Mouse (Mus musculus): ENCODE results near the gene Il11.
A peak's percentile ranks its signal among the peaks of the same experiment; 100 is the strongest.
"Not testable (repeated sequence)": the region's sequence is repeated elsewhere in the genome, so short reads cannot be mapped to it uniquely, and the experiment has no call there.

Il11 gene

DNA sequence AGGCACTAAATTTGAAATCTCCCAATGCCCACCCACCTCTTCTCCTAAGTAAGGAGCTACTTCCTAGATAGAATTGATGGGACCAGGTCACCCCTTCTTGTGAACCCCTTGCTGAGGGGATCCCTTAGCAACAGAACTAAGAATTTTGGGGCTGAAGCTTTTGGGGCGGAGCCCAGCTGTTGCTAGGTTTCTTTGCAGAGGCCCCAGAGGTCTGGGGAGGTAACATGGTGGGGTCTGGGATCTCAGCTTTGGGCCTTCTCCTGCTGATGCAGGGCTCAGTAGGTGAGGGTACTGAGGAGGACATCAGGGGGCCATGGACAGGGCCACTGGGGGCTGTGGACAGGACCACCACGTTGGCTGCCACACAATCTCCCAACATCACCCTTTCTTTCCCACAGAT lies at the start of gene Il11, which contains the start of gene Tmem190:
Gene Il11 (minus strand): TSS at position 101 of the 400 bp plus-strand sequence.
Gene Tmem190 (plus strand): TSS at position 179 of the 400 bp plus-strand sequence.
- no peak for DNase-seq (ENCODE audit: low spot score in 2 of 2)

DNA sequence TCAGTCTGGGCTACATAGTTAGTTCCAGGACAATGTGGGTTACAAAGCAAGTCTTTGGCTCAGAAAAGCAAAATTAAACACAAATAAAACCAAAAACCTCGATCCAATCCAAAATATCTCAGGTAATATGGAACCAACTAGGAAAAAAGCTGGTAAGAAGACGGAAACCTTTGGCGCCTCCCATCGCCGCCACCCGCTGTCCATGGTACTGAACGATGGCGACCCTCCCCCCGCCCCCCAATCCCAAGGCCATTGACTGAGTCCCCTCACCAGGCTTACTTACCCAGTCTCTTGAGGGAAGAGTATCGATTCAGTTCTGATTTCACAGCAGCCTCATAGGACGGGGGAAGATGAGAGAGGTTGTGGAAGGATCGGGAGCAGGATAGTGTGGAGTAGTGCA lies 47.8 kb upstream of the Il11 start:
- DNase-seq (ENCODE audit: low spot score in 2 of 2): no peak

DNA sequence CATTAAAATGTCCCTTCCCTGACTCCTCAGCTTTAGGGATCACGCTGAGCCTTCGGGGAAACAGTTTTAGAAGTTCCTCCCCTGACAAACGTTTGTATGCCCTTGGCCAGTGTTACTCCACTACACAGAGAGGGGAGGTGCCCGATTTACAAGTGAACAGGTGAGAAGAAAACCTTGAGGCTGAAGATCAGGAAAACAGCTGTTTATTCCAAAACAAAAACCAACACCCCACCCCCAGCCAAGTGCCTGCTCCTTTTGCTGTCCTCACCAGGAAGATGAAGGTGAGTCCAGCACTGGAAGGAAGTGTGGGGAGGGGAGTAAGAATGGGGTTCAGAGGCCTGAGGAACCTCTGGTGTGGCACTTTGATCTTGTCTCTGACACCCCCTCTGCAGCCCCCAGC lies 42.7 kb upstream of the Il11 start:
- DNase-seq (ENCODE audit: low spot score in 2 of 2): no peak

DNA sequence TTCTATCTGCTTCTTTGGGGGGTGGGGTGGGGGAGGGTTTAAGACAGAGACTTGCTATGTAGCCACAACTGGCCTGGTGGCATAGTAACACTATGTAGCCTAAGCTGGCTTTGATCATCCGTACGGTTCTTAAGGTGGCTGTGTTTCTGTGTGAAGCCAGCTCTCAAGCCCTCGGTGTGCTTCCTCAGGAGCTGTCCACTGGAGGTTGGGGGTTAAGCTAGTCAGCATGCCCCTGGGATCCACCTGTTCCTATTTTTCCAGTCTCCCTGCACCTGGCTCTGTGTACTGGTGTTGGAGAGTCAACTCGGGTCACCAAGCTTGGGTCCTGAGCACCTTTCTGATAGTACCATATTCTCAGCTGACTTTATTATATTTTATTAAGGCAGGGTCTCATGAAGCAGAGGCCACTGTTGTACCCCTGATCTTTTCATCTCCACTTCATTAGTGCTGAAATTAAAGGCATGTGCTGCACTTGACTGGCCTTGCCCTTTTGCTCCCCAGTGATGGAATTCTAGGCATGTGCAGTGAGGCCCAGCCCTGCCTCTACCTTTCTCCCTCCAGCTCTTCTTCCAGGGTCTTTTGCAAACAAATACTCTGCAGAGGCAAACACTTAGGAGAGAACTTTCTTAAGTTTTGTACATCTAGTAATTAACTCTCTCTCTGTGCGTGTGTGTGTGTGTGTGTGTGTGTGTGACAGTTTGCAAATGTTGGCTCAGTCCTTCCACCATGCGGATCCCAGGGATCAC lies 39.7 kb upstream of the Il11 start:
- no peak for DNase-seq (ENCODE audit: low spot score in 2 of 2)

DNA sequence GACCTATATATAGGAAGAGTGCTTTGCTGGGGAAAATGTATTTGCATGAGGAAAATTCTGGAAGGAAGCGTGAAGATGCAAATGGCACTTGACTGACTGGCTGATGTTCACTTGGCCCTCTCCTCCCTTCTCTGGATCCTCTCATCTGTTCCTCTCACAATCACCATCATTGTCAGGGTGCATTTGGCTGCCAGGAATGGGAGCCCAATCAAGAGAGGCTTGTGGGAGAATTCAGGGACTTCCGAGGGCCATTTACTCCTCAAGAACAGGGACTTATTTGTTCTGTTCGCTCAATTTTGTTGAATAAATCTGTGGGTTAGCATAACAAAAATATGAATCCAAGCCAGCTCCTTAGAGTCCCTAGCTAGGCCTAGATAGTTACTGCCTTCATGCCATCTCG lies 39.0 kb upstream of the Il11 start:
- DNase-seq (ENCODE audit: low spot score in 2 of 2): no peak

DNA sequence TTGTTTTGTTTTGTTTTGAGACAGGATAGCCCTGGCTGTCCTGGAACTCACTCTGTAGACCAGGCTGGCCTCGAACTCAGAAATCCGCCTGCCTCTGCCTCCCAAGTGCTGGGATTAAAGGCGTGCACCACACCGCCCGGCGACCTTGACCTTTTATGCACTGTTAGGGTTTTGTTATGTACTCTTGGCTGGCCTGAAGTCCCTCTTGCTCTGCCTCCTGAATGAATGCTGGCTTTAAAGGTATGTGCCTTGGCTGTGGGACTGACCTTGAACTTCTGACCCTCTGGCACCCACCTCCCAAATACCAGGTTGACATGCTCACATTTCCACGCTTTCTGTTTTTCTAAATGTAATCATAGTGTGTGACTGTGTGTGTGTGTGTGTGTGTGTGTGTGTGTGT lies 38.3 kb upstream of the Il11 start:
- DNase-seq (ENCODE audit: low spot score in 2 of 2): not testable (repeated sequence)

DNA sequence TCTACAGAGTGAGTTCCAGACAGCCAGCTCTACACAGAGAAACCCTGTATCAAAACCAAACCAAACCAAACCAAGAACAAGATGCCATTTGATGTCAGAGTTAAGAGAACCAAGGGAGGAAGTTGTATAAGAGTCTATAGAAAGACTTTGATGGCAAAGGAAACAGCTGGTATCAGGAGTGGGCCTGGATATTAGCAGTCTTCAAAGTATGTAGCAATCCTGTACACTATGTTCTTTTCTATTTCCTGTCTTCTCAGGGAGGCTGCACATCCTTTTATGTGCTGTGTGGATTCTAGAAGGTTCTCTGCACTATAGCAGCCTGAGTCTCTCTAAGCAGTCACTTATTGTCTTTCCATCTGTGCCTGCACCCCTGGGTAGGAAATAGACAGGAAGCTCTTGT lies 33.9 kb upstream of the Il11 start:
- DNase-seq (ENCODE audit: low spot score in 2 of 2): no peak

DNA sequence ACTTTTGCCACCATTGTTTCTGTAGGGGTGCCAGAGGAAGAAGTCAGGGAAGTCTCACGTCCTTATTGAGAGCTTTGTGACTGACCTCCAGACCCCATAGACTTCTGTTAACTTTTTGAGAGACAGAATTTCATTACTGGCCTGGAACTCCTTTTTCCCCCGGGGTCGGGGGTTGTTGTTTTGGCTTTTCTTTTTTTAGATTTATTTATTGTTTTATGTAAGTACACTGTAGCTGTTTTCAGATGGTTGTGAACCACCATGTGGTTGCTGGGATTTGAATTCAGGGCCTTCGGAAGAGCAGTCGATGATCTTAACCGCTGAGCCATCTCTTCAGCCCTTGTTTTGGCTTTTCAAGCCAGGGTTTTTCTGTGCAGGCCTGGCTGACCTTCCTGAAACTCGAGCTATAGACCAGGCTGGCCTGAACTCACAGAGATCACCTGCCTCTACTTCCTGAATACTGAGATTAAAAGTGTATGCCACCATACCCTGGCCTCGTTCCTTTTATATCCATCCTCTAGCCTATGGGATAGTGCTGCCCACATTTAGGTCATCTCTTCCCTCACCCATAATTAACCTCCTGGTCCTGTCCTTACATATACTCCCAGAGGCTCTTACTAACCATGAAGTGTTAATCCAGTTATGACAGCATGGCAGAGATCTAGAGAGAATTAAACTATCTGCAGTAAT lies 30.6 kb upstream of the Il11 start:
- DNase-seq (ENCODE audit: low spot score in 2 of 2): no peak

DNA sequence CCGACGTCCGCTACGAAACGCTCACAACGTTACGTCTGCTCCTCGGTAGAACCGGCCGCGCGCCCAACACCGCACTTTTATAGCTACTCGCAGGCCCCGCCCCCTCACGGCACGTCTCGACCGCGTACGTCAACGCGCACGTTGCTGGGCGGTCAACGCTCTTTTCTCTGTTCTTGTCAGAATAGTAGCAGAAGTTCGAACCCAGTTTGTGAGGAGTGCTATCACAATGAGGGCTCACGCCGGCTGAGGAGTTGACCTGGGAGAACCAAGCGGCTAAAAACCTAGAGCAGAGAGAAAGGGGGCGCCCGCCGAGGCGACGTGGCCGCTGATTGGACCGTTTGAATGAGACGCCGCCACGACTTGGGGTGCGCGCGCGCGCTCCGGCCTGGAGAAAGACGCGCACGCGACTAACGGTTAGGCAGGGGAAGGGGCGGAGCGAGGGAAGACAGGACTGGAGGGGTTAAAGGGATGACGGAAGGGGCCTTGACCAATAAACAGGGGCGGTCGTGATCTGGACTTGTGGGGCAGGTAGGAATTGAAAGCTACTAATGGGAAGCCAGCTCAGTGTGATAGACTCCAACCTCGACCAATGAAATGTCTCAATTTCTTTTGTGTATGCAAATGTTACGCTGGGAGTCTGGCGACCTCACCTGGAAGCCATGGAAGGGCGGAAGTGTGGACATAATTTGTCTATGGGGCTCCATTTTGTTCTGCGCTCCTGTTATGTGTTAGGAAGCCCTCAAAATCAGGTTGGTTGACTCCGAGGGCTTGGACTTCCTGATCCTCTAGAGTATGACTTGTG lies 29.8 kb upstream of the Il11 start, which contains the start of gene Ube2s:
Gene Ube2s (minus strand): TSS at position 288 of the 802 bp plus-strand sequence.
- peak; percentile 97 to 99 for DNase-seq (ENCODE audit: low spot score in 2 of 2)

DNA sequence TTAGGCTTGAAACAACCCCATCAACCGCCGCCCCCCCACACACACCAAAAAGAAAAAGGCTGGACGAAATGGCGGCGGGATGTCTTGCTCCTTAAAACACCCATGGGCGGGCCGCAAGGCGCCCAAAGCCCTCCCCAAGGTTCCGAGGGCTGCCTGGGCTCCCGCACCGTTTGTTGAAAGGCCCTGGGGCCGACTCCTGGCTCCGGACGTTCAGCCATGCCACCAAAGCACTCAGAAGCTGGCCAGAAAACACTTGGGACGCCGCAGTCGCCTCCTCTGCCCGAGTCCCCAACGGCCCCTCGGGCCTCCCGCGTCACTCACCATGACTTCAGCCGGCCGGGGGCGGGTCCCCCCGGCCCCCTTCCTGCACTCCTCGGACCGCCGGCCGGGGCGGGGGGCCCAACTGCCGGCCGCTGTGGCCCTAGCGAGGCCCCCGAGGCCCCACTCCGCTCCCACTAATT lies 29.2 kb upstream of the Il11 start:
- DNase-seq (ENCODE audit: low spot score in 2 of 2): no peak

DNA sequence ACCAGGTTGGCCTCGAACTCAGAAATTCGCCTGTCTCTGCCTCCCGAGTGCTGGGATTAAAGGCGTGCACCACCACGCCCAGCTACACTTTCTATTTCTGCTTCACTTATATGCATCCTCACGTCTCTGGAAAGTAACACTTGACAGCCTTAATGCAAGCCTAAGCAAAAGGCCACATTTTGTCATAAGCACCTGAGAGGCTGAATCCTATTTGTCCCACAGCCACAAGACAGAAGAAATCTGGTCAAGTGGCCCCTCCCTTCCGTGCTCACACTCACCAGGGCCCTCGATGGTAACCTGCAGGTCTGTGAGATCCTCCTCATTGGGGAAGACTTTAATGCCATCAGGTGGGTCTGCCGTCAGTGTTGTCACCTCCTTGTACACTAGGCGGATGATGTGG lies 28.5 kb upstream of the Il11 start:
- not testable (repeated sequence) for DNase-seq (ENCODE audit: low spot score in 2 of 2)

DNA sequence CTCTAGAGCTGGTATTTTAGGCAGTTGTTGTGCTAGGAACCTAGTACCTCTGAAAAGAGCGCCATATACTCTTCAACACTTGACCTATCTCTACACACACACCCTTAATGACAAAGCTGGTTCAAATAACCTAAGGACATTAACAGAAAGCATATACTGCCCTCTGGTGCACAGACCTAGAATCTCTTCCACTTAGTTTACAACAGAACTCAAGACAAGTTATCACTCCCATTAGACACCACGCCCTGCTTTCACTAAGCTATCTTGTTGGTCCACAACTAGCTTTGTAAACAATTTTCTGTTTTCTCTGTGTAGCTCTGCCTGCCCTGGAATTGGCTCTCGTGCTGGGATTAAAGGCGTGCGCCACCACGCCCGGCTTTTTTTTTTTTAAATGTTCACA lies 24.1 kb upstream of the Il11 start:
- DNase-seq (ENCODE audit: low spot score in 2 of 2): peak; percentile 32 to 42

DNA sequence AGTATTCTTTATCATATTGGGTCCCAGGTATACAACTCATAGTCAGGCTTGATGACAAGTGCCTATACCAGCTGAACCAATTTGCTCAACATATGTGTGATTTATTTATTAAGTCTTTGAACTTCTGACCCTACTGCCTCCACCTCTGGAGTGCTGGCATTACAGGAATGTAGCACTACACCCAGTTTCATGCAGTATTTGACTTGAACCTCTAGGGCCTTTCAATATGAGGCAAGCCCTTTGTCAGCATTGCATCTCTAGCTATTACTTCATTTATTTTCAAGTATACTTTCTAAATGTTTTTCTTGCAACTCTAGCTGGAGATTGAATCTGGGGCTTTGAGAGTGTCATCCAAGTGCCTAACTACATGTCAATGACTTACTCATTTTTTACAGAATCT lies 19.6 kb upstream of the Il11 start:
- no peak for DNase-seq (ENCODE audit: low spot score in 2 of 2)

DNA sequence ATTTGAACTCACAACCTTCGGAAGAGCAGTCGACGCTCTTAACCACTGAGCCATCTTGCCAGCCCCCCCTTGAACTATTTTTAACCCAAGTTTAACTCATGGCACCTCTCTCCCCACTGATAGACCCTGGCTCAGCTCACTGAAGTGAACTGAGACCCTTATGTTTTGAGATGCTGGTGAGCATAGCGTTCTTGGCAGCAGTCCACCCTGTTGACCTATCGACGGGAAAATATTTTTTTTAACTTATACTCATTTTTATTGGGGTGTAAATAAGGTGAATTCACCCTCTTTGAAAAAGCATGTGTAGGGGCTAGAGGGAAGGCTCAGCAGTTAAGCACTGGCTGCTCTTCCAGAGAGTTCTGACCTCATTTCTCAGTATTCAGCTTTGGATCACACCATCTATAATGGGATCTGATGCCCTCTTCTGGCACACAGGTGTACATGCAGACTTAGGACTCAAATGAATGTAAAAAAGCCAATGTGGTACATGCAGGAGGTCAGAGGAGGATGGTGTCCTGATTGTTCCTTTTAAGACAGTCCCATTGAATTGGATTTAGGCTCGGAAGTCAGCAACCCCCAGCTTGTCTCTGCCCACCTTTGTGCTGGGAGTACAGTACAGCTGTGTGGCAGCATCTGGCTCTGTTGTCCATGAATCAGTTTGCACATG lies 13.2 kb upstream of the Il11 start:
- peak; percentile 24 for DNase-seq (ENCODE audit: low spot score in 2 of 2)

DNA sequence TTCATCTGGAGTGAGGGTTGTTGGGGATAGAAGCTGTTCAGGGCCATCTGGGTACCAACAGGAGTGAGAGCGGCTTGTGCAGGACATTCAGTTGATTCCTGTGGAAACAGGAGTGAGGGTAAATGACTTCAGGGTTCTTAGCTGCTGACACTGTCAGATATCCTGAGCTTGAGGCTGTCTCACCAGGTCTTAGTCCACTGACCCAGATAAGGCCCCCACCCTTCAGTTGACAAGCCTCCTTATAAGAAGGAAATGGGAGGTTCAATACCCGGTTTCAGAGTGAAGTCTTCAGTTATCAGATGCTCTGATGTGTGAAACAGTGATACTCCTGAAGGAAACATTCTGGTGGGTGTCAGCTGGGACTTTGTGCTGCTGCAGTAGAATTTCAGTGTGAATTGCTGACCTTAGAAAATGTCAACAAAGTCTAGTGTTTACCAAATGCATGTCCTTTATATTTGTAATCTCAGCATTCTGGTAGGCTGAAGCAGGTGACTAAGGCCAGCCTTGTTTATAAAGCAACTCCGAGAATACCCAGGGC lies 12.0 kb upstream of the Il11 start:
- DNase-seq (ENCODE audit: low spot score in 2 of 2): no peak

DNA sequence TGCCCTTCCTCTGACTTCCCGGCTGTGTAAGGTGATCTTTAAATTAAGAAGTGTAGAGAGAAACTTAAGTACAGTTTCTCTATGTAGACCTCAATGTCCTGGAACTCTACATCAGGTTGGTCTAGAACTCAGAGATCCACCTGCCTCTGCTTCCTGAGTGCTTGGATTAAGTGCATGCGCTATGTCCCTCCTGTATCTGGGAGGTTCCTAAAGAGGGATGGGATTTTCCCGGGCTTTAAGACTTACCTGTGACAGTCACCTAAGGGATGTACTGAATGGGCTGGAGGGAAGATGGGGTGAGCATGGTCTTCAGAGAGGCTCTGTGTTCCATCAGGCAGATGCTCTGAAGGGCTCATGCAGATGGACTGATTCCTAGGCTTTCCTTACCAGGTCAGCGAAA lies 11.0 kb upstream of the Il11 start:
- DNase-seq (ENCODE audit: low spot score in 2 of 2): no peak

DNA sequence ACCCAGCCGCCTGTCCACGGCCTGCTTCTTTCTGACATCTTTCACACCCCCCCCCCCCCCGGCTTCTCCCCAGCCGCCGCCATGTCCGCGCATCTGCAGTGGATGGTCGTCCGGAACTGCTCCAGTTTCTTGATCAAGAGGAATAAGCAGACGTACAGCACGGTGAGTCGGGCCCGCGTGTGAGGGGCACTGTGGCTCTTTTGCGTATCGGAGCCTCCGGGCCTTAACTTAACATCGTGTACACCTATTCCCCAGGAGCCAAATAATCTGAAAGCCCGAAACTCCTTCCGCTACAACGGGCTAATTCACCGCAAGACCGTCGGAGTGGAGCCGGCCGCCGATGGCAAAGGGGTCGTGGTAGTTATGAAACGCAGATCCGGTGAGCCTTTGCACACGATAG lies 10.6 kb upstream of the Il11 start:
- peak in 1 of 2 experiments; percentile 6 for DNase-seq (ENCODE audit: low spot score in 2 of 2)

DNA sequence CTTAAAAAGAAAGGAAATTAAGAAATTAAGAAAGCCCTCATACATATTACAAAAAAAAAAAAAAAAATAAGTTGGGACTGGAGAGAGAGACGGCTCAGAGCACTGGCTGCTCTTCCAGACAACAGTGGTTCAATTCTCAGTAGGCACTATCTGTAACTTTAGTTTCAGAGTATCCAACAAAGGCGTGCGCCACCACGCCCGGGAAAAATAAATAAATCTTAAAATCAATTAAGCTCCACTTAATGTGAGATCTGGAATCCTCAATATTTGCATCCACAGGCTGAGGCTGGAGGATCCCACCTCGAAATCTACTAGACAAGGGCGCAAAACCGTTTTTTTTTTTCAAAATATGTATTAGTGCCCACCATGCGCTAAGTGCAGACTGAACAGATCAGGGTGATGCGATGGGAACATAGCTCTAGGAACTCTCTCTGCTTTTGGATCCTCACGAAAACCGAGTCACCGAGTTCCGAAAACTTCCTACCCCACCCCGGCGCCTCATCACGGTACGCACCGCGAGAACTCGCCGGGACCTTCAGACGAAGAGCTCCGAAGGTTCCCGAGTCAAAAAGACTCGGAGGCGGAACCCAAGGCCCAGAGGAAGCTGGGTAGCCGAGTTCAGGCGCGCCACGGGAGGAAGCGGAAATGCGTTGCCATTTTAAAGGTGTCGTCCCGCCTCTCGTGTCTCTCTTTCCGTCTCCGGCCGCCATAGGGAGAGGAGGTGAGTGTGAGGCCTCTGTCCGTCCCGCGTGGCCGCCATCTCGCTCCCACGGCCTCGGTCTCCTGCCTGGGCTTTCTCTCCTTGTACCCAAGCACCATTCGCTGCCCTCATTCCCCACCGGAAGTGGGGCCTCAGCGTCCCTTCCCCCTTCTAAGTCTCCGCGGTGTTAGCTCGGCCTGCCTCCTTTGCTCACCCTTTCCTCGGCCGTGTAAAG lies 9.9 kb upstream of the Il11 start, which contains the start of gene Rpl28:
Gene Rpl28 (plus strand): TSS at position 597 of the 935 bp plus-strand sequence.
- DNase-seq (ENCODE audit: low spot score in 2 of 2): peak; percentile 92 to 94

DNA sequence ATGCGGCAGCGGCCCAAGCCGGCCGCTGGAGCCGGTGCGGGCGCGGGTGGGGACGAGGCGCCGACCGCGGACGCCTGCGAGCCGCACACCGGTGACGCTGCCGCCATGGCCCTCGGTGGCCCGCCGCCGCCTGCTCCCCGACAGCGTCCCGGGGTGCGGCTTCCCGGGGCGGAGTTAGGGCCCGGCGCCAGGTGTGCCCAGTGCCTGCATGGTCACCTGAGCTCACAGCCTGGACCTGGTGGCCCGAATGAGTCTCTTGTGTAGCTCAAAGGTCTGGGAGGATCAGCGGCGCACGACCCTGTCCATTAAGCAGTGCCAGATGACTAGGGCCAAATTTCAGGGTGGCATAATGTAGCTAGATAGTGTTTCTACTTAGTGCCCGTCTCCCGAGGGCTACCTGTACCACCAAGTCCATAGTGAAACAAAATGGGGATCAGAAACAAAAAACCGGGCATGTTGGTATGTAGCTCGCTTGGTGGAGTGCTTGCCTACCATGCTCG lies 6.8 kb upstream of the Il11 start, which contains the start of gene Tmem238:
Gene Tmem238 (minus strand): TSS at position 221 of the 500 bp plus-strand sequence.
- no peak for DNase-seq (ENCODE audit: low spot score in 2 of 2)
